Mouse (Mus musculus): ENCODE measurements around the gene Fgfr2.

GRCm38 (mm10) chr7:130847164-130847718, 2275.9 kb downstream of the Fgfr2 start:
- TF ChIP-seq CTCF (conservative IDR thresholded peaks at IDR 0.05; ENCODE audit: insufficient read depth, insufficient read length, low read depth, low read length) (no peak), POLR2A (IDR thresholded peaks at IDR 0.05; ENCODE audit: low read depth, low read length) (no peak)

Measured in kidney, adult 2 months (tissue).